Mouse (Mus musculus) liver, adult 2 months (tissue): Measurements from ENCODE around the gene Xpnpep1. TPM values are rescaled to one million over a fixed set of nuclear protein-coding genes. Genes with fewer than 3 reads are reported as not detected.

Experiments
- DNase-seq: peaks from one replicate; pipeline ENCODE4 v3.0.0-alpha.2; 2011; ENCODE audit warnings: low read depth, low spot score; ENCODE audit errors: extremely low read depth
- H3K27ac ChIP-seq: fragments of 200-500 bp; replicated peaks from 2 replicates; pipeline ENCODE4 v1.5.1; 2012; ENCODE audit warnings: low read depth, mild to moderate bottlenecking, control low read depth, inconsistent platforms, low read length; ENCODE audit not compliant: insufficient read depth
- H3K27me3 ChIP-seq: fragments of 200-500 bp; 2 replicates; pipeline ENCODE4 v1.6.1; 2012; ENCODE audit warnings: mild to moderate bottlenecking, moderate library complexity, low read length, inconsistent platforms; ENCODE audit not compliant: control insufficient read depth, insufficient read depth
- H3K36me3 ChIP-seq: fragments of 200-500 bp; 2 replicates; pipeline ENCODE4 v1.6.1; 2012; ENCODE audit warnings: low read length, inconsistent platforms; ENCODE audit not compliant: control insufficient read depth, insufficient read depth
- H3K4me1 ChIP-seq: fragments of 200-500 bp; 2 replicates; pipeline ENCODE4 v1.6.1; 2011; ENCODE audit warnings: low read length; ENCODE audit not compliant: control insufficient read depth, insufficient read depth
- H3K4me3 ChIP-seq: fragments of 200-500 bp; 2 replicates; pipeline ENCODE4 v1.5.1; 2011; ENCODE audit warnings: low read depth, mild to moderate bottlenecking, control low read depth, low read length, moderate library complexity; ENCODE audit not compliant: insufficient read depth
- H3K79me2 ChIP-seq: fragments of 200-500 bp; 2 replicates; pipeline ENCODE4 v1.6.1; 2012; ENCODE audit warnings: inconsistent platforms, mild to moderate bottlenecking, low read length, moderate library complexity; ENCODE audit not compliant: control insufficient read depth, insufficient read depth
- H3K9ac ChIP-seq: fragments of 200-500 bp; 2 replicates; pipeline ENCODE4 v1.6.1; 2012; ENCODE audit warnings: low read depth, mild to moderate bottlenecking, control low read depth, inconsistent platforms, low read length
- CTCF ChIP-seq: fragments of 200-500 bp; IDR thresholded peaks from 2 replicates; pipeline ENCODE4 v1.5.1; 2011; ENCODE audit warnings: low read depth, low read length, control low read depth
- POLR2A ChIP-seq: fragments of 200-500 bp; IDR thresholded peaks from 2 replicates; pipeline ENCODE4 v1.6.1; 2011; ENCODE audit warnings: low read length, control low read depth; ENCODE audit not compliant: insufficient read depth; ENCODE audit errors: extremely low read depth
- WGBS: fragments of 180-500 bp; shearing (Covaris S2); methylation state at CpG from one replicate; pipeline ENCODE4 v1.1.7; 2018; 5-methylcytosine and 5-hydroxymethylcytosine counted together
- polyA plus RNA-seq: library from polyadenylated mRNA; depleted of rRNA; stranded (reverse); fragments of >200 nt; gene quantifications from 2 replicates; pipeline ENCODE4 v1.2.3, GENCODE M21; 2012
- total RNA-seq: library from RNA; depleted of rRNA; stranded (reverse); fragments of >200 nt; gene quantifications from 2 replicates; pipeline ENCODE4 v1.2.3, GENCODE M21; 2014

The Xpnpep1 gene
- total and polyA plus RNA-seq, 2 experiments = 37.1 to 38.3 TPM

GRCm38 (mm10) chr19:53008921-53009320 lies 31.1 kb downstream of the Xpnpep1 start:
- Histone ChIP-seq H3K9ac (no peak overlapping the region), H3K4me3 (no peak overlapping the region), H3K36me3 (peaks cover 10% of the 10 kb centered on the region), H3K27ac (no peak overlapping the region), H3K4me1 (no peaks in the 10 kb centered on the region), H3K27me3 (no peaks in the 10 kb centered on the region), H3K79me2 (no peaks in the 10 kb centered on the region)
- DNase-seq = no peak
- whole genome bisulfite sequencing = 92% methylated on average over 5 of the region's 5 CpGs
- TF ChIP-seq CTCF (no peak), POLR2A (no peak)

- Histone ChIP-seq H3K36me3 (peaks cover 10% of the 10 kb centered on the region), H3K27me3 (no peaks in the 10 kb centered on the region), H3K4me1 (no peaks in the 10 kb centered on the region), H3K9ac (no peak overlapping the region), H3K79me2 (no peaks in the 10 kb centered on the region), H3K4me3 (no peak overlapping the region), H3K27ac (no peak overlapping the region)
- no peak for TF ChIP-seq POLR2A
- TF ChIP-seq CTCF = peak; percentile 85
- DNase-seq = peak; percentile 26
- WGBS = 67% methylated on average over 6 of the region's 6 CpGs
Measured at GRCm38 (mm10) chr19:53008020-53008705, 31.9 kb downstream of the Xpnpep1 start.

GRCm38 (mm10) chr19:53005978-53006377 lies 34.0 kb downstream of the Xpnpep1 start:
- Histone ChIP-seq H3K4me3 (no peak overlapping the region), H3K27me3 (no peaks in the 10 kb centered on the region), H3K9ac (no peak overlapping the region), H3K79me2 (no peaks in the 10 kb centered on the region), H3K27ac (no peak overlapping the region), H3K4me1 (no peaks in the 10 kb centered on the region), H3K36me3 (peaks cover 16% of the 10 kb centered on the region)
- no peak for DNase-seq
- 98% methylated on average over 19 of the region's 19 CpGs for WGBS
- TF ChIP-seq CTCF = no peak
- TF ChIP-seq POLR2A = no peak

GRCm38 (mm10) chr19:53003554-53004365 lies 36.3 kb downstream of the Xpnpep1 start:
- Histone ChIP-seq H3K27me3 (no peaks in the 10 kb centered on the region), H3K27ac (no peak overlapping the region), H3K4me3 (no peak overlapping the region), H3K9ac (no peak overlapping the region), H3K79me2 (no peaks in the 10 kb centered on the region), H3K4me1 (no peaks in the 10 kb centered on the region), H3K36me3 (peaks cover 27% of the 10 kb centered on the region)
- no peak for TF ChIP-seq POLR2A
- TF ChIP-seq CTCF = no peak
- 95% methylated on average over 22 of the region's 22 CpGs for WGBS
- DNase-seq = no peak

GRCm38 (mm10) chr19:53002166-53003095 lies 37.6 kb downstream of the Xpnpep1 start:
- H3K27me3 ChIP-seq = no peaks in the 10 kb centered on the region
- TF ChIP-seq POLR2A = no peak
- TF ChIP-seq CTCF = no peak
- no peak overlapping the region for H3K9ac ChIP-seq
- H3K4me1 ChIP-seq = no peaks in the 10 kb centered on the region
- H3K27ac ChIP-seq = no peak overlapping the region
- no peaks in the 10 kb centered on the region for H3K79me2 ChIP-seq
- DNase-seq = no peak
- 95% methylated on average over 23 of the region's 23 CpGs for WGBS
- H3K36me3 ChIP-seq = peaks cover 32% of the 10 kb centered on the region
- H3K4me3 ChIP-seq = no peak overlapping the region
